Mouse (Mus musculus): ENCODE results near the gene Soga1.

Soga1 gene

DNA sequence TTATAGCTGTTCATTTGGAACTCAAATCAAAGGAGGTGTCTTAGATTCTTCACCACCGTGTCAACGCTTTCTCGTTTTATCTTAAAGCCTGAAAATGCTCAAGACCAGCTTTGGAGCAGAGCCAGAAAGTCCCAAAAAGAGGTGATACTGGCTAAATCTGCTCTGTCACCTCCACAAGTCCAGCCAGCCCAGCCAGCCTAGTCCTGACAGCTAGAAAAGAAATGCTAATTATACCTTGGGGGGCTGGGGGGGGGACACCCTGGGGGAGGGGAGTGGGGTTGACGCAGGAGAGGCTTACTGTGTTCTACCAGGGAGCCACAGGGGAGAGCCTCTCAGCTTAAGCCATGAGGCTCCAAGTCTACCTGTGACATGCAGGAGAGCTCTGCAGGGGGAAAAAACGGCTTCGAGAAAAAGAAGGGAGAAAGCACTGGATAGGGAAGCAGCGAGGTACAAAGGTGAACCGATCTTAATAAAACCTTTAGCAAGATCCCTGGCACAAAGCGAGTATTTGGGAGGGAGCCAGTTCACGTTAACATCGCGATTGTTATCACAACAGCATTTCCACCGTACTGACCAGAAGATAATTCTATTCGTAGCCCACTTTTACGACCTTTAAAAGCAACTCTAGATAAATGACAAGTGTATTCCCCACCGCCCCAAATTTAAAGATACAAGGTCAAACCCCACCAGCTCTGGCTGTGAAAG is 88.2 kb downstream of the Soga1 start:
- in situ Hi-C loops (cut with MboI, MseI): no loop called here

DNA sequence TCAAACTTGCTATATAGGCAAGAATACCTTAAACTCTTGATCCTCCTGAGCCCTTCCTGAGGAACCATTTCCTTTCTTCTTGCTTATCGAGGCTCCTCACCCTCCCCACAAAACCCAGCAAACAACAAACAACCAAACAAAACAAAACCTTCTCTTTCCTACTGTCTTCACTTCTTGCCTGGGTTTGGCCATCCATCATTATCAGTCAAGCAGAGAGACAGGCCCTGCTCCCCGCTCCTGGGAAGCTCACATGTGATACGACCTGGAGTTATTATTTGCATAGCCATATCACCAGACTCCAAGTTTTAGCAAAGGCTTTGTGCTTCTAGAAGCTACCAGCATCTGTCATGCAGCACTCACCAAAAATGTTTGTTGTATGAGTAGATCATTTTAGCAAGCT is 91.7 kb downstream of the Soga1 start:
- in situ Hi-C loops (cut with MboI, MseI): no loop called here

DNA sequence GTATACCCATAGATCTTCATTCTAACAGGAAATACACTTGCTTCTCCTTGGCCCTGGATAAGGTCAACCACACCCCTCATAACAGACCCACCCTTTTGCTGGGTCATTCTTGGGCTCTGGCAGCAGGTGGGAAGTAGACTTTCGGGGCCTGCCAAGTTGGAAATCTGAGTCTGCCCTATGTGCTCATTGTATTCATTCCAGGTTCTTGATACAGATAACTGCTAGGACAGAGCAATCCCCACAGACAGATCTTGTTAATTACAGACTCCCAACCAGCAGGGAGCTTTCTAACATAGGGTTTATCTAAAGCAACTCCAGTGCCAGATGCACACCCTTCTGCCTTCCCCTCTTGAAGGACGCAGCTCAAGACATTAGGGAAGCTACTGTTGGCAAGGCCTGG is 96.2 kb downstream of the Soga1 start:
- in situ Hi-C loops (cut with MboI, MseI): no loop called here

DNA sequence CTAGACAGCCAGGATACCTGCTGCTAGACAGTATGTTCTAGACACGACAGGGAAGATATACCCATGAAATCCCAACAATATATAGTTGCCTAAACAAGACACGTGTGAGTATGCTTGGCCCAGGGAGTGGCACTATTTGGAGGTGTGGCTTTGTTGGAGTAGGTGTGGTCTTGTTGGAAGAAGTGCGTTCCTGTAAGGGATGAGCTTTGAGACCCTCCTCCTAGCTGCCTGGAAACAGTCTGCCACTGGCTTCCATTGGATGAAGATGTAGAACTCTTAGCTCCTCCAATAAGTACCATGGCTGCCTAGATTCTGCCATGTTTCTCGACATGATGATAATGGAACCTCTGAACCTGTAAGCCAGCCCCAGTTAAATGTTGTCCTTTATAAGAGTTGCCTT is 97.8 kb downstream of the Soga1 start:
- in situ Hi-C loops (cut with MboI, MseI): no loop called here

DNA sequence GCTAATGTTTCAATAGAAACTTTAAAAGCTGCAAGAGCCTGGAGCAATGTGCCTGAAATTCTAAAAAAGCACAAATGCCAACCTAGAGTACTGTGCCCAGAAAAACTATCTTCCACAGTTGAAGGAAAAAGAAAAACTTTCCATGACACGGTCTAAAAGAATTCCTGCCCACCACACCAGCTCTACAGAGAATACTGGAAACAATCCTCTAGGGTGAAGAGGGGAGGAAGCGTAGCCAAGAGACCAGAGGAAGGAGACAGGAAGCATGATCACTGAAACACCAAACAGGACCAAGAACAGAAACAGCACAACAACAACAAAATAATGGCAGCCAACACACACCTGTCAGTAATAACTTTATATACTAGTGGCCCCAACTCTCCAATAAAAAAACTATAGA is 99.0 kb downstream of the Soga1 start:
- in situ Hi-C loops (cut with MboI, MseI): no loop called here

DNA sequence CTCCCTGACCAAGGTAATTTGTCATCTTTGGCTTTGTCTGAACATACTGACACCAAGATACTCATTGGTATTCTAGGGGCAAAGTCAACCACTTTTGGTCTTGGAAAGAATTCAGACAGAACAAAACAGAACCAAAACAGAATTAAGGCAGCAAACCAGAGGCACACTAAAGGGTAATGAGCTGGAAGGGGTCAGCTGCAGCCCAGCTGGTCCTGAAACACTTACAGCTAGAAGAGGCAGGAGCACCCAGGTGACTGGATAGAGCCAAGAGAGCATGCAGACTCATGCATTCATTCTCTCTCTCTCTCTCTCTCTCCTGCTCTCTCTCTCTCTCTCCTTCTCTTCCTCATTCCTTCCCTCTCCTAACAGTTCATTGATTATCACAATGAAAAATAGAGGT is 102.3 kb downstream of the Soga1 start:
- in situ Hi-C loops (cut with MboI, MseI): no loop called here

DNA sequence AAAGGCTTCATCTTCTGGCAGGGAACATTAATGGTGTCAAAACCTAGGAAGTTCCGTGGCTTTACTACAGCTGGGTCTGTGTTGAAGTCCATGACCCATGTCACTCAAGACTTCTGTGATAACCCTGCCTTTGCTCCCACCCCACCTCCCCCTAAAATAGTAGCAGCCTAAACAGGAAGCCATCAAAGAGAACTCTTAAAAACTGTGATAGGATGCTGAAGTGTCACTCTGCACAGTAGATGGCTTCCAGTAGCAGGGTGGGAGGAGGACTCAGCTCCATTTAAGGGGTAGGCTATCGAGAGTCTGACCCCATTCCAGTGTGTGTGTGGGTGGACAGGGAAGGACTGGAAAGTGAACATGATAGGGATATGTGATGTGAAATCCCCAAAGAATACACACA is 104.1 kb downstream of the Soga1 start:
- in situ Hi-C loops (cut with MboI, MseI): no loop called here

DNA sequence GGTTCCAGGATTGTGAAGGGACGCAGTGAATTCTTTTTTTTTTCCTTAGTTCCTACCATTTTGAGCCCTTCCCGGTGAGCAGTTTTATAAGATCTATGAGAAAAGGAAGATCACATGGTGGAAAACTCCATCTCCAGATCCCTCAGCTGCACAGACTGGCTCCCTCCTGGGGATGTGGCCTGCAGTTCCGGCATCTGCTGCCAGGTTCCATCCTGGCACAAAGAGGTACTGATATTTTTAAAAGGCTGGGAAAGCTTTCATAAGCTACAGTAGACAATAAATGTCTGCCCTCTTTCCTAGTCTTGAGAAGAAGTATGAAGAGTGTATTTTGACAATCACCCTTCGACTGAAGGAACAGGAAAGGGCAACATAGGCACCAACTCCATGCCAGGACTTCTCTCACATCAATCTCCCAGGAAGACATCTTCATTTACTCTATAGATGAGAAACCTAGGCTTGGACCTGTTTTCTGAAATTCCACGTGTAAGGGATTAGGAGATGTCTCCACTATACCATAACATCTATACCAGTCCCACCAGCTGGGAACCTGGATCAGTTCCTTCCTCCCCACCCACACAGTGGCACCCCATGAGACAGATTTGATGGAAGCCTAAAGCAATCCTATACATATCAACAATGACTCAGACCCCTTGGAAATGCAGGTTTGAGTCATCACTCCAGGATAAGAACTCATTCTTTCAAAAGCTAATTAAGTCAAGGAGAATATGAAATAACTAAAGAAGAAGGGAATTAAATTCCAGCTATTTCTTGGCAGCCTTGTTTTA is 105.5 kb downstream of the Soga1 start:
- in situ Hi-C loops (cut with MboI, MseI): no loop called here

DNA sequence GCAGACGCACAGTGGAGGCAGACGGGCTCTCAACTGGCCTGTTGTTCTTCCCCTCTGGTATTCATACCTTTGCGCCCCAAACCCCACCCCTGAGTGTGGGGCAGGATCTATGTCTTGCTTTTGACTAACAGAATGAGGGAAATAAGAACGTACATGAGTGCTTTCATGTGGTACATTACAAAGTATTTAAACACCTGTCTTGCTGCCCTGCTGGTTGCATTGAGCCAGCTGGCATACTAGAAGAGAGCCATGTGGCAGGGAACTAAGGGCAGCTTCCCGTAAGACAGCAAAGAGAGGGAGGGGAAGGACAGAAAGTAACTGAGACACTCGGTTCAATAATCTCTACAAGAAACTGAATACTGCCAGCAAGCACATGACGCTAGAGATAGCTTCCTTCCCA is 108.8 kb downstream of the Soga1 start:
- in situ Hi-C loops (cut with MboI, MseI): no loop called here

DNA sequence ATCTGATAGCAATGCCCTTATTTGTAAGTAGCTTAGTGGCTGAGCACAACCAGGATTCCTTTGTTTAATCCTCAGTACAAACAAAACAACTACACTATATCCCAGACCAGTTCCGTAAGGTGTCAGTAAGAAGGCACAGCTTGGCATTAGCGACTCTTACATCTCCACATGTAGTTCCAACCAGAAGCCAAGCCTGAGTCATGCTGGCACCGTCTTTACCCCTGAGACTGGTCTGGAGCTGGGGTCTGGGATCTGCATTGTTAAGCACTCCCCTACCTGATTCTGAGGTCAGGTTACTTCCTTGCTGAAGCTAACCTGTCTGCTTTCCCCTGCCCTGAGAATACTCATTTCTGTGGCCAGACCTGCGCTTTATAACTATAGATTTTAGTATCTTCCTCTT is 110.6 kb downstream of the Soga1 start:
- in situ Hi-C loops (cut with MboI, MseI): no loop called here

DNA sequence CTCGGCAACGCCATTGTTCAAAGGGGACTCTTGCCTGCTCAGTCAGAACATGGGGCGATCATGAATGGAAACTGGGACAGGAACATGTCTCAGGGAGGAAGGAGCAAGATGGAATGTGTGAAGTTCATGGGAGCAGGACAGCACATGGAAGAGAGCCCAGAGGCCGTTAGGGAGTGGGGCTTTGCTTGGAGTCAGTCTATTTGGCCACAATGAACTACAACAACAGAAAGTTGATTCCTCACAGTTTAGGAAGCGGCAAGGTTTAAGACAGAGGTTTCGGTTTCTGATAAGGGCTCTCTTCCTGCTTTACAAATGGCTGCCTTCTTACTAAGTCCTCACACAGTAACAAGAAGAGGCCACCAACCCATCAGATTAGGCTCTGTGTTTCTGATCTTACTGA is 111.7 kb downstream of the Soga1 start:
- in situ Hi-C loops (cut with MboI, MseI): no loop called here

Data from T-helper 1 cell (primary cell).